Mouse (Mus musculus): Measurements from ENCODE around the gene B4galnt3. TPM values are rescaled to one million over a fixed set of nuclear protein-coding genes. Genes with fewer than 3 reads are reported as not detected.
A peak's percentile ranks its signal among the peaks of the same experiment; 100 is the strongest.

Gene B4galnt3
- total RNA-seq, 2 experiments from 2014 or later = 0.15 to 0.67 TPM

- TF ChIP-seq CTCF (conservative IDR thresholded peaks at IDR 0.05) = no peak
- no peak overlapping the region for H3K4me3 ChIP-seq
- no peak for DNase-seq (ENCODE audit: low spot score in 2 of 2)
- H3K27ac ChIP-seq = no peak overlapping the region
Measured at GRCm38 (mm10) chr6:120164765-120165164, 129.6 kb downstream of the B4galnt3 start.

GRCm38 (mm10) chr6:120162928-120163327, 131.4 kb downstream of the B4galnt3 start:
- no peak for TF ChIP-seq CTCF (conservative IDR thresholded peaks at IDR 0.05)
- Histone ChIP-seq H3K27ac (no peak overlapping the region), H3K4me3 (no peak overlapping the region)
- DNase-seq (ENCODE audit: low spot score in 2 of 2) = no peak

DNA sequence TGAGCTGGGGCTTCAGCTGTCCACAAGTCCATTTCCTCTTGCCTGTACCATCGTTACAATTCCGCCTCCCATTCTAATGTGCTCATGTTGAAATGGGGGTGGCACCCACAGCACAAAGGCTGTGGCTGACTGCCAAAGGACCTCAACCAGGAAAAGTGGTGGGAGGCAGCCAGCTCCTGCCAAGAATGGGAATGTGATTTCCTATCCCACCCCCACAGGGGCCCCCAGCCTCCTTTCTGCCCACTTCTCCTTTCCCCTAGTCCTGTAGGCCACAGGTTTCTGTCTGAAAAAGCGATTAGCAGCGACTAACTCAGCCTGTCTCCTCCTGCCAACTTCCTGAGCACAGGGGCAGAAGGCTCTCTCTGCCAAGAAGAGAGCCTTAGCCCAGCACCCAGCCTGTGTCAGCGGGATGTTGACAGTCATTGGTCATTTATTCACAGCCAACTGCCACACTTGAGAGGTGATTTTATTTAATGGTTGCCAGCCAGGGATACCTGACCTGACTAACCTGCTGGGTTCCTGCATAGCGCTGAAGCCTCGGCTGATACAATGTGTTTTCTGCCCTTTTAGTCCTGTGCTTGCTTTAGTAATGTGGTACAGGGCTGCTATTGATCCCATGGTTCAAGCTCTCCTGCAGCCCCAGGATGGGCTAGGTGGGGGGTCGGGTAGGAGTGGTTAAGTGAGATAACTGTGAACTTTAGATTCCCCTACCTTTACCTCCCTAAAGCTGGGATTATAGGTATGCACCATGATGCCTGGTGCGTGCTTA, 135.0 kb downstream of the B4galnt3 start:
- H3K4me3 ChIP-seq = no peak overlapping the region
- DNase-seq (ENCODE audit: low spot score in 2 of 2) = peak; percentile 50 to 67
- no peak for TF ChIP-seq CTCF (conservative IDR thresholded peaks at IDR 0.05)
- H3K27ac ChIP-seq = peak overlapping the region; percentile 70

GRCm38 (mm10) chr6:120157479-120157878, 136.9 kb downstream of the B4galnt3 start:
- no peak overlapping the region; the same call in 1 of the 2 replicates for H3K27ac ChIP-seq
- no peak for TF ChIP-seq CTCF (conservative IDR thresholded peaks at IDR 0.05)

GRCm38 (mm10) chr6:120155510-120155909, 138.8 kb downstream of the B4galnt3 start:
- Histone ChIP-seq H3K4me3 (no peak overlapping the region), H3K27ac (0 out of 2 replicates have a peak overlapping the region, but pooled peaks have one; percentile 3)
- no peak for TF ChIP-seq CTCF (conservative IDR thresholded peaks at IDR 0.05)
- no peak for DNase-seq (ENCODE audit: low spot score in 2 of 2)

More at GRCm38 (mm10) chr6:120157479-120157878, 136.9 kb downstream of the B4galnt3 start:
- H3K4me3 ChIP-seq = no peak overlapping the region
- DNase-seq (ENCODE audit: low spot score in 2 of 2) = no peak

- Histone ChIP-seq H3K4me3 (no peak overlapping the region), H3K27ac (peak overlapping the region; percentile 20; the same call in 1 of the 2 replicates)
- TF ChIP-seq CTCF (conservative IDR thresholded peaks at IDR 0.05) = no peak
- no peak for DNase-seq (ENCODE audit: low spot score in 2 of 2)
Measured at GRCm38 (mm10) chr6:120154526-120155309, 139.6 kb downstream of the B4galnt3 start.

Other genes starting within 250 kb of the B4galnt3 start
- gene Ninj2, start 201.2 kb downstream of the B4galnt3 start, total RNA-seq (2021) = under 1 TPM; 0.74 to 0.91 TPM
- gene D330020A13Rik, start 195 bp downstream of the B4galnt3 start, total RNA-seq (2021) = not detected
- 10 to 100 TPM; 43.3 to 47.3 TPM for gene Kdm5a, start 69.6 kb upstream of the B4galnt3 start, total RNA-seq (2021)
- 1 to 10 TPM; 4.7 to 6.8 TPM for gene Ccdc77, start 69.8 kb upstream of the B4galnt3 start, total RNA-seq (2021)
- 1 to 10 TPM; 6.7 to 8.1 TPM for gene Il17ra, start 168.7 kb upstream of the B4galnt3 start, total RNA-seq (2021)
- 10 to 100 TPM; 38.2 to 38.6 TPM for gene Tmem121b, start 199.2 kb upstream of the B4galnt3 start, total RNA-seq (2021)
- gene Hdhd5, start 236.8 kb upstream of the B4galnt3 start, total RNA-seq (2021) = 10 to 100 TPM; 32.3 to 40.2 TPM

Measured in layer of hippocampus, adult 2 months (tissue).